Mouse (Mus musculus) heart, postnatal 14 days (tissue): ENCODE measurements around the gene Syt17. TPM values are rescaled to one million over a fixed set of nuclear protein-coding genes. Genes with fewer than 3 reads are reported as not detected.

Experiments used
- DNase-seq, 2 experiments: peaks; one replicate each; pipeline ENCODE4 v3.0.0; 2021 to 2022
- intact Hi-C: fragments of 180-260 bp; cut with DNase I; formaldehyde crosslinking; loops from one replicate; pipeline ENCODE4 v1.15.1; 2025
- total RNA-seq, 2 experiments: library from RNA; stranded (reverse); gene quantifications; 2 replicates each; pipeline ENCODE4 v1.2.3; 2021

Gene Syt17
- total RNA-seq, 2 experiments from 2014 or later, result 2.1 to 2.9 TPM

DNA sequence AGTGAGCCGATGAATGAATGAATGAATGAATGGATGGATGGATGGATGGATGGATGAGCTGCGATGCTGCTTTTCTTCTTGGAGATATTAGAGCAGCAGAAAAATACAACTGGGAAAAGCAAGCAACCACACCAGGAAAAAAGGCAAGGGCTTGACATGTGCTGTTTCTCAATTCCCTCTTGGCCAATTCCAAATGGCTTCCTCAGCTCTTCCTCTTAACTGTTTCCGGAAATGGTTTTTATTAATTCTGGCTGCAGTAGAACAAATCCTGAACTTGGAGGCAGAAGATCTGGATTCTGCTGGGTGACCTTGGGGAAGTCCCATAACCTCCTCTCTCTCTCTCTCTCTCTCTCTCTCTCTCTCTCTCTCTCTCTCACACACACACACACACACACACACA is 20.0 kb upstream of the Syt17 start:
- intact Hi-C loops, result no loop called here
- DNase-seq, result no peak

DNA sequence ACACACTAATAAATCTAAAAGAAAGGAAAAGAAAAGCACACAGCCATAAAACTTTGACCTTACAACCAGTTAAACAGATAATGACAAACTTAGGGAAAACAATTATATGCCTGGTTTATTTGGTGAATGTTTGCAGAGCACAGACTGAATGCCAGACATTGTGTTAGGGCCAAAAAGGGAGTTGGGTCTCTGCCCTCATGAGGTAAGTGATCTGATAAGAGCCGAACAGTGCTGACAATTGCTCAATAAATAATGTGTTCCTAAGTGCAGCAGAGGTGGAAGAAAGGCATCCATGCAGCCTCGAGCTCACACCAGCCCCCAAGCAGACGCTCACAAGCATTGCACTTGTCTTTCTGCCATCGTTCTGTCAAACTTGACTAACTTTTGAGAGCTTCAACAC is 16.4 kb upstream of the Syt17 start:
- DNase-seq, result no peak
- intact Hi-C loops, result no loop called here

DNA sequence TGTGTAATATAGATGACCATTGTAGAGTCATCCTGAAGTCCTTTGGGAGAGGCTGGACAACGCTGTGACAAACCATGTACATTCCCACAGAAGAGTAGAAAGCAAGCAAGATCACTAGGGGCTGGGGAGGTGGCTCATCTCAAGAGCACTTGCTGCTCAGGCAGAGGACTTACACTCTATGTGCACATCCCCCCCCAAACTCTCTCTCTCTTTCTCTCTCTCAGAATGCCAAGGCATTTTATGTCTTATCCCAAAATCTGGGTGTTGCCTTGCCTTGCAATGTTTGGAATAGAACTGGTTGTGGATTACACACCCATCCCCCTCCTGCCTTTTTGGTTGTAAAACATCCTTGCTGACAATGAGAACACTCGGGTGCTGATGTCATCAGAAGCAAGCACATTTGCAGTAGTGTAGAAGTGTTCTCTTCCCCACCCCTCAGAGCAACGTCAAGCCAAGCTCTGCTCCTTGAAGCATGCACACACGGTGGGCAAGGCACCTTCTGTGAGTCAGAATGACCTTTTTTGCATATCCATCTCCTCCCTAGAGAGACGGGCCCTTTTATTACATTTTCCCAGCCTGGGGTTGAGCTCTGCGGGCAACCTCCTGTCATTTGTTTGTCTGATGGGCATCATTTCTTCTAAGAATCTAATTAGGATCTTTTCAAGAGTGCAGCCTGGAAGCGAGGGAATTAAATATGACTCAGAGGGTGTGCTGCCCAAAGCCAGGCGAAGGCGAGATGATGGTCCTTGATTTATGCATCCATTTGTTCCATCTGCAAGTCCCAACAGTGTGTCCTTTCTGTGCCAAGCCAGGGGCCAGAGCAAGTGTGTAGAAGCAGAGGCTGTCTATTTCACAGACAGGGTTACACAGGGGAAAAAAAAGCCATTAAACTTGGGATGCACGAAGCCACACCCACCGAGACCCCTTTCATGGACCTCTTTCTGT is 15.1 kb upstream of the Syt17 start:
- DNase-seq, result no peak
- intact Hi-C loops, result no loop called here

DNA sequence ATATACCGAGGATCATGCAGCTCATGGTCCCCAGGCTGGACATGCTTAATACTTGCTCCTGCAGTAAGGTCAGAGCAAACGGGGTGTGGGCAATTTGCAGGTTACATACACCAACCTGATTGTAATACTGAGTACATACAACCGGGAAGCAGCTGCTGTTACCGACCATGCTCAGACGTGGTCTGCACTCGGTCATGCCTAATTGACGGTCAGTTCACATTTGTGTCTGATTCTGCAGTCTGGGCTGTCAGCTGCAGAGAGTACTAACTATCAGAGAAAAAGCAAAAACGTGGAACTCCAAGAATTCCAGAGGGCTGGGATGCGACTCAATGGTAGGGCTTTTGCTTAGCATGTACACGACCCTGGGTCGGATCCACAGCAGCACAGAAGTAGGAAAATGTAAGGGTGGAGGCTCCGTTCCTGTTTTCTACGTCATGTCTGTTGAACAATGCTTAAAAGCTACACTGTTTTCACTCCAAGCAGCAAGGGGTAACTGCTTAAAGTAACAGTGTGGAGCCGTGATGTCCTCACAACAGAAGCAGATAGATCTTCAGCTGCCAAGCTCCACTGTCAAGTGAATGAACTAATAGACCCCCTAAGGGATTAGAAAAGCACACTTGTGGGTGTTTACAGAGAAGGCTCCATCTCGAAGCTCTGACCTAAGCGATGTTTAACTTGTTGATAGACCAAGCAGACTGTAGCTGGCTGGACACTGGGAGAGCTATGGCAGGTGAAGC is 13.5 kb upstream of the Syt17 start:
- intact Hi-C loops, result no loop called here
- no peak for DNase-seq

DNA sequence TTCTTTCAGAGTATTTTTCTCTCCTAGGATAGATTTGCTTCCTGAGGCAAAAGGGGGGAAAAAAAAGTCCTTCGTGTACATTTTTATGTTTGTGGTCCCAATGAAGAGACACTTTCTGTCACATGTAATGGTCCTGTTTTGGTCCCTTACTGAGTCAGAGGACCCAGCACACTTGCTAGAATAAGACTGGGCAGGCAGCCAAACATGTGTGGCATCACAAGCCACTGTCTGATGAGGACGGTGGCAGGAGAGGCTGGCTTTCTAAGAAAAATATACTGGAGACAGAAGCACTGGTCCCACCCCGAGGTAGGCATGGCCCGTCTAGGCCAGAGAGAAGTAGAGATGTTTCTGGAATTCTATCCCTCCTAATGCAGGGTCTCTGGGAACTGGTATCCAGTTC is 5.7 kb upstream of the Syt17 start:
- no peak for DNase-seq
- intact Hi-C loops, result loop anchor here (5.0 kb wide), 1 partner anchor 34 kb away; no protein-coding TSS in a partner anchor

DNA sequence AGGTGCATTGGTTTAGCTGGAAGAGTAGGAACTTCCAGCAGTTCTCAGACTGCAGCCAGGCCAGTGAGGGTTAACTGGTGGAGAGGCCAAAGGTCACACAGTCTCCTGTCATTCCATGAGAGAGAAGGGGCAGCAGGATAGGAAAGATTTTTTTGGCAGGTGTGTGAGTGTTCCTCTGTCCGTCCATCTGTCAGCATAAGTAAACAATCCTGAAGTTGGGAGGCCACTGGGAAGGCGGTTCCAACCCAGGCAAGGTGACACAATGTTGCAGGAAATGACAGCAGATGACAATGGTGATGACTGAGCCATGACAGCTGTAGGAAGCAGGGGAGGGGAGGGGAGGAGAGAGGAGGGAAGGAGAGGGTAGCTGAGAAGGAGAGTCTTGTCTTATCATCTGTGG is 4.9 kb upstream of the Syt17 start:
- intact Hi-C loops, result loop anchor here (5.0 kb wide), 1 partner anchor 34 kb away; no protein-coding TSS in a partner anchor
- DNase-seq, result no peak

DNA sequence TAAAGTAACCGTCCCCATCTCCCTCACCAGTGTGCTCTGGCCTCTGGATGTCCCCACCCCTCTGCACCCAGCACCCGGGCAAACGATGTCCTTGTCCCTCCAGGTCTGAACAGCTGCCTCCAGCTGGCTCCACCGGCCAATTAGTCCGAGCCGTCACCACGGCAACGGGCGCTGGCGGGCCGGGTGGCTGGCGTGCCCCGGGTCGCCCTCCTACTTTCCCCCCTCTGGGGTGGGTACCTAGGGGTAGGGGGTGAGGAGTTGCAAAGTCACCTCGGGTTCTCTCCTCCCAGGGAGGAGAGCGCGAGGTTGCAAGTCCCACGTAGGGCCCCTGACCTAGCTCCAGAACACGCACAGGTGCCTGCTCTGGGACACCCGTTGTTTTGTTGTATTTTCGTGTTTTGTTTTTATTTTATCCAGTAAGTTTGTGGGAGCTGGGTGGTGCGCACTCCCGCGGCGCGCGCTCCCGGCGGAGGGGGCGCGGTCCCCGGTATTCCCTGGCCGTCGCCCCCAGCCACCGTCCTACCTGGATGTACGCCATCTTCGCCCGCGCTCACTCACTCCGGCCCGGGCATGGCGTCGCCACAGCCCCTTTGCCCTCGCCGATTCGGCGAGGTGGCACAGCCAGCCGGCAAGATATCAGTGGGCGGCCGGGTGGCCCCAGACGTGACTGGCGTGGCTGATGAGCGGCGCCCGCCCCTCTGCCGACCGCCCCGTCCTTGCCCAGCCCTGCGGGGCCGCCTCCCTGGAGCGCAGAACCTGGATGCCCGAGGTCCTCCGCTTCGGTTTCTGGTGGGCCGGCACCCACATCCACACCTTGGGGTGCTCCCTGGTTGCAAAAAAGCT is 510 bp downstream of the Syt17 start:
- intact Hi-C loops, result loop anchor here (1.0 to 5.0 kb wide), 4 partner anchors 71 to 240 kb away; partner anchors contain the start of gene Tmc5
- DNase-seq, result peak; percentile 70 to 76

DNA sequence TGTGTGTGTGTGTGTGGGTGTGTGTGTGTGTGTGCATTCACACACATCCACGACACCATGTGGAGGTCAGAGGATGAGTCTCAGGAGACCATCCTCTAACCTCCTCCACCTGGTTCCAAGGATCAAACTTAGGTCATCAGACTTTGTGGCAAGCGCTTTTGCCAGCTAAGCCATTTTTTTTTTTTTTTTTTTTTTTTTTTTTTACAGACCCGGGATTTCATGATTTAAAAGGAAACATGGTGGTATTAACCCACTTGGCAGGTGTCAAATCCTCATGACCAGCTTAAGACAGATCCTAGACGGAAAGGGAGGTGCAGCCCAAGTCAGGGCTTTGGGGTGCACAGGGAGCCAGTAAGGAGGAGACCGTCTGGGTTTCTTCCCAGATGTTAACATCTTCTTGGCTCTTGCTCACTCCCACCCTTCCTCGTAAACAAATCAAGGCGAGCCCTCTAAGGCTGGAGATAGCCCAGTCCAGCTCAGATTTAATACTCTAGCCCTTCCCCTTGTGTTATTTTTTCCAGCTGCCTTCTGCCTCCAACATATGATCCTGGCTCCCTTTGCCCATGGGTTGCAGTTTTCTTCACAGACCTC is 4.0 kb downstream of the Syt17 start:
- intact Hi-C loops, result no loop called here
- DNase-seq, result no peak

DNA sequence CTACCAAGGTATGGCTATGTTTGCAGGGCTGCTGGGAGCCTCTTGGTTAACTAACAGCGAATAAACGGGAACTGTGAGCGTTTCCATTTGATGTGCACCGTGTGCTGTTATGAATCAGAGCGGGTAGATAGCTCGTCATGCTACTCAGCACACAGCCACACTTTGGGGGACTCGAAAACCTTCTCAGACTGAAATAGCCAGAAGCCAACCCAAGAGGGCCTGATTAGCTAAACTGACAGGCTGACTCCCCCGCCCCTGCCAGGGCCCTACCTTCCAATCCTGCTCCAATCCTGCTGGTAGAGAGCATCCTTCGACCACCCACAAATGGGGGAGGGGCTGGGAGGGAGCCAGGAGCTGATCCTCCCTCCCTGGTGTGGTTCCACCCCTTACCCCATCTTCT is 4.7 kb downstream of the Syt17 start:
- DNase-seq, result no peak
- intact Hi-C loops, result no loop called here

DNA sequence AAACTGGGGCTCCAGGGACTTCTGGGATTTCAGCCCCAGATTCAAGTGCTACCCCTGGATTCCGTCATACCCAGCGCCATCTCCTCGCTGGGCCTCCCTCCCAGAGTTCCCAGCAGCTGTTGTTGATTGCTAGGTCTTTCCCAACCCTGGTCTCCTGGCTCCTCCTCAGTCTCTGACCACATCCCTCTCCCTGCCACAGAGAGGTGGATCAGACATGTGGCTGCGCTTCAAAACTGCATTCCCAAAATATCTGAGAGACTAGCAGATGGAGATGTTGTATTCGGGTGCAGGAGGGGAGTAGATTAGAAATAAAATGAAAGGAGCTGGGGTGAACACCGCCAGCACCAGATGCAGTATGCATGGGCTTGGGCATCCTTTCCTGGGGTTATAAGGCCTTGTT is 6.5 kb downstream of the Syt17 start:
- peak; percentile 48 to 55 for DNase-seq

DNA sequence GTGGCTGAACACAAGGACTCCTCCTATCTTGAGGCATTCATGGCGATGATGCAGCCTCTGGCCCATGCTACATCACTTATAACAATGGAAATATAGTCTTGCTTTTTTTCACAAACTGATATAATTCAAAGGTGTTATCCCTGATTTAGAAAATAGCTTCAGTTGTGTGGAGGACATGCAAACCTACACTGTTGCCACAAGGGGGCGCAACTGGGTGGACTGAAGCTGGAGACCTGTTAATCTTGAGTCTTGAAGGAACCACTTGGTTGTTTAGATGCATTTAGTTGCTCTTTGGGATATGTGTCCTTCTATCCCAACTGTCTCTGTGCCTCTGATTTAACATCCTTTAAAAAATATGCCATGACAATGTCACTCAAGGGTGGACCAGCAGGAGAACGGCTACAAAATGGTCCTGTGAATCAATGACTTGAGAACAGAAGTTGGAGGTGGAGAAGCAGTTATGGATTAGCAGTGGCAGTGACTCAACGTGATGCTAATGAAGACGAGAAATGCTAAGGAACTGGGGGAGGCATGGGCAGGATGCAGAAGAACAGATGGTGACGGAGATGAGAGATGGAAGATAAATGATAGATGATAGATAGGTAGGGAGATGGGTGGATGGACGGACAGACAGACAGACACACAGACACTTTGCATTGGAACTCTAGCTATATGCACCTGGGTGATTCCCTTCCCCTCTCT is 10.8 kb downstream of the Syt17 start:
- intact Hi-C loops, result no loop called here
- DNase-seq, result peak; percentile 47 to 62

More for the DNA sequence above, 6.5 kb downstream of the Syt17 start:
- intact Hi-C loops, result no loop called here

DNA sequence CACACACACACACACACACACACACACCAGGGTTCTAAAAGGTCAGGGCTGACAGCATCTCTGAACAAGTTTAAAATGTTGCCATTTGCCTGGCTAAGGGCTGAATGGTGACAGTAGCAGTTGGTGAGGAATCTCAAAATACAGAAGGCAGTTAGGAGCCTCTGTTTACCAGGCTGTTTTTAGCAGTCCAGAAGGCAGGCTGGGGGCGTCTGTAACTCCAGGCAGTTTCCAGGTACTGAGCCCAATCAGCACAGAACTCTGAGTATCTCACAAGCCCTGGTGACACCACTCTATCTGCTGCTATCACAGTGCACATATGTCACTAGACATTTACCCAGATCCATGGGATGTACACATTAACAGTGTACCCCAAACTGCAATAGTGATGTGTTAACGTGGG is 19.1 kb downstream of the Syt17 start:
- no peak for DNase-seq
- intact Hi-C loops, result no loop called here

DNA sequence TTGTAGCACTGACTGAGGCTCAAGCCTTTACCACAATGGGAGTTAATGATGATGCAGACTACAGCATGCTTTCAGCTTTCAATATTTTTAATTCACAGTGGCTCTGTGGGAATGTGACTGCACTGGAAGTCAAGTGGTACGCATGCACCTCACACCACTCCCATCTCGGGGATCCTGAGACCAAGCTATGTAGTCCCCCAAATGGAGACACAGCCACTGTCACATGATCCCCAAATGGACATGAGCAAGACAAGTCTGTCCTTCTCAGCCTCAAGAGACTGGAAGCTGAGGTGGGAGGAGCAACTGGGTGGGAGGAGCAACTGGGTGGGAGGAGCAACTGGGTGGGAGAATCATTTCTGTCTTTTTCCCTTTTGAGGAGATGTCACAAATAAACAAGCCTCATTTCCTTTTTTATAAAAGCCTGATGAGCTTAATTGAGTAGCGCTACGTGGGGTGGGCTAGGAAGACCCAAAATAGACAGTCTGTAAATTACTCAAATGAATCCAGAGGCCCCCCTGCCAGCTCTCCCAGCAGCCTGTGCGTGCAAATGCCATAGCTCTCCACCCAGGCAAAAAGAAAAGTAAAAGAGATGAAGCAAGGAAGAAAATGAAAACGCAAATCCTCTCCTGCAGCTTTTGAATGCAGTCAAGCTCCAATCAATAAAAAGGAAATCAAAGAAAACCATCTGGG is 28.4 kb downstream of the Syt17 start:
- DNase-seq, result no peak
- intact Hi-C loops, result no loop called here

DNA sequence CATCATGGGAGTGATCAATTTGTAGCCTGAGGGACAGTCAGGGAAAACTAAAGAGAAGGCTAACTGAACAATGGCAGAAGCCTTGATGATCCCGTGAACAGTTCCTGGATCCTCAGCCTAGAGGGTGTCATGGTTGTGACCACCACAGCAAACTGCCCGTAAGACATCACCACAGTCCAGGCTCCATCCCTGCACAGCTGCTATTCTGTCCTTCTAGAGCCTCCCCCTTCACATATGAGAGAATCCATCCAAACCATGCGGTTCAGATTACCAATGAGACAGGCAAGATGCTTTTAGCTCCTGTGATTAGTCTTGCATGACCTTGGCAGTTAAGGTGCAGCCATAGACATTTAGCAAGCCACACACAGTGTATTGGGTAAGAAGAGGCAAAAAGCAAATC is 33.8 kb downstream of the Syt17 start:
- no peak for DNase-seq
- intact Hi-C loops, result no loop called here

DNA sequence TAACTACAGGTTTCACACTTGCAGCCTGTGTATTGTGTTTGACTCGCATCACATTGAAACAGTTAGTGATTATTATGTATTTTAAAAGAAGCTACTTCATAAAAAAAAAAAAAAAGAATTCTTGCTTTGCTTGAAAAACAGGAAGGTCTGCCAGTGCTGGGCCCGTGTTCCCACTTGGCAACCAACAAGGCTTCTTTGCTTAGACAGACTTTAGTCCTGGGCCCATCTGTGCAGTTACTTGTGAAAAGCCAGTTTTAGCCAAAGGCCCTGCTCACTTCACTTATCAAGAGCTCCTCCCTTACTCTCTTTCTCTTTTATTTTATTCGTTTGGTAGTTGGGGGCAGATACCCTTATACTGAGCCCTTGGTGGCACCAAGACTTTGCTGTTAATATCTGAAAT is 36.1 kb downstream of the Syt17 start:
- no peak for DNase-seq
- intact Hi-C loops, result no loop called here

DNA sequence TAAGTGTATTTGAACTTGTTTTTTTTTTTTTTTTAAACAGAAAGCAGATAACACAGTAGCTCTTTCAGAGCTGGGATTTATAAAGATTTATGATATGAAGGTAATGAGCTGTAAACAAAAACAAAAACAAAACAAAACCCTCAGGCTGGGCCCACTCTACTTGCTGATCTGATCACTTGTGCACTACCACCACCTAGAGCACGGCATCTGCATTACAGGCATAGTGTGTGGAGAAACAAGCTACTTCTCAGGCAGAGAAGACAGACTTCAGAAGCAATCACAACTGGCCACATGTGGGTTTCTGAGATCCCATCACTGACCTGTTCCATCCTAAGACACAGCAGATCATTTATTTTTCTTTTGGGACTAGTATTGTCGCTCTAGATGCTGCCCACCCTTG is 38.6 kb downstream of the Syt17 start:
- intact Hi-C loops, result loop anchor here (2.0 kb wide), 1 partner anchor 105 kb away; no protein-coding TSS in a partner anchor
- peak; percentile 26 to 55 for DNase-seq

DNA sequence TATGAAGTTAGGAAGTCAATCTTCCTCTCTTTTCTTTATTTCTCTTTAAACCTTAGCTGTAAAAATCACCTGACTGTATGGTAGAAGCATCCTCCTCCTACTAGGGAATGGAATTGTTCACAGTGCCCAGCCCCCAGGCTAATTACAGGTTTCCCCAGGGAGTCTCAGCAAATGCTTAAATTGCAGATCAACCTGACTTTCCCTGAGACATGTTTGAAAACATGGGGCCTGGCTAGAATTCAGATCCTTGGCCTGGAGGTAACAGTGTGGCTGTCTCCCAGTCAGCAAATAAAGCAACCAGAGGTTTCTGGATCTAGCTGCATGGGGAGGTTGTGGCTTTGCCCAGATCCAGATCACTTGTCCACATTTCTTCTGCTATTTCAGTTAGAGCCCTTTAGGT is 42.8 kb downstream of the Syt17 start:
- intact Hi-C loops, result no loop called here
- DNase-seq, result no peak

DNA sequence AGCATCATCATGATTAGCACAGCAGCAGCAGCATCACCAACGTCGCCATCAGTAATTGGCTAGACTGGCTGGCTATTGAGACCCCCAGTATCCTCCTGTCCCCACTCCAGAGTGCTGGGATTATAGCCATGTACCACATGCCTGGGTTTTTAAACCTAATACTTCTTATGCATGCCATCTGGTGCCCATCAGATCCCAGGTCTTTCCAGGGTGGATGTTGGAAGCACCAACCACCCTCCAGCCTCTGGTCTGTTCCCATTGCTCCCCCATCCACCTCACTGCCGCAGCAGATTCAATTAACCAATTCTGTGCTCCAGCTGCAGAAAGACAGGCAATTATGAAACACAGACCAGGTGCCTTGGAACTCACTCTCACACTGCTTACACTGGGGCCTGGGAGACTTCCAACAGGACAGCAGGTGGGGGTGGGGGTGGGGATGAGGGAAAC is 45.4 kb downstream of the Syt17 start:
- intact Hi-C loops, result no loop called here
- DNase-seq, result no peak

DNA sequence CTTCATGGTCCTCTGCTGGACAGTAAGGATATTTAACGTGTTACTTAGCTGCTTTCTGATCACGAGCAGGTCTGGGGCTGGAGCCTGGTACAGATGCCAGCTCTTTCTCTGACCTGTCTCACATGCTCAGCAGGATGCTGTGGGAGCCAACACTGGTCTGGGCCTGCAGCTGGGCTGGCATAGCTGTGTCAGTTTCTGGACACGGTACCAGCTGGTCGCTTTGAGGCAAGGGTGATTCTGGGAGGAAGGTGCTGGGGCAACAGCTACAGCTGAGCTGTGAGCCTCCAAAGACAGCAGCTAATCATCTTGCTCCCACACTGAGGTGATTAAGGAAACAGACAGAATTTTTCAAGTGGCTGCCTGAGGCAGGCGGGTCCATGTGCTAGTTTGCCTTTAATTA is 46.1 kb downstream of the Syt17 start:
- no peak for DNase-seq

More for the DNA sequence above, 46.1 kb downstream of the Syt17 start:
- intact Hi-C loops, result no loop called here
